Mouse (Mus musculus) heart, postnatal 10 days (tissue): ENCODE results near the gene Slc25a33. TPM values are rescaled to one million over a fixed set of nuclear protein-coding genes. Genes with fewer than 3 reads are reported as not detected.
"Not testable (repeated sequence)": the region's sequence is repeated elsewhere in the genome, so short reads cannot be mapped to it uniquely, and the experiment has no call there.

ENCODE experiments used
- DNase-seq, 2 experiments: peaks; one replicate each; pipeline ENCODE4 v3.0.0; 2021
- intact Hi-C: fragments of 180-260 bp; cut with DNase I; formaldehyde crosslinking; loops from one replicate; pipeline ENCODE4 v1.15.1; 2025
- total RNA-seq, 2 experiments: library from RNA; stranded (reverse); gene quantifications; 2 replicates each; pipeline ENCODE4 v1.2.3; 2021

Gene Slc25a33
- total RNA-seq, 2 experiments from 2014 or later = 10.3 to 19.6 TPM

DNA sequence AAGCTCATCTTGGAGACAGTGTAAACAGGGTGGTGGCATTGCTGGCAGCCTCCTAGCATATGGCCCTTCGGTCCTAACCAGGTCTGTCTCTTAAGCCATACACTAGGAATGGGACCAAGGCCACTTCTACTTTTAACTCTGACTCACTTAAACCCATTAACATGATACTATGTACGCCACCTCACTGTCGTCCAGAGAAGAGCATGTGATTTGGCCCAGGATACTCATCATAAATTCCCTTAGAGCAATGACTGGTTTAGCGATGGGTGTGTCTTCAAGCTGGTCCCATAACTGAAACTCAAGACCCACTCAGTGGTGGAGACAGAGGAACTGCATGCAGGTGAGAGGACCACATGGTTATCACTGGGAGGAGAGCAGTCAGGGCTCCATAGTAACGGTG is 8.9 kb downstream of the Slc25a33 start:
- intact Hi-C loops = no loop called here
- no peak for DNase-seq

DNA sequence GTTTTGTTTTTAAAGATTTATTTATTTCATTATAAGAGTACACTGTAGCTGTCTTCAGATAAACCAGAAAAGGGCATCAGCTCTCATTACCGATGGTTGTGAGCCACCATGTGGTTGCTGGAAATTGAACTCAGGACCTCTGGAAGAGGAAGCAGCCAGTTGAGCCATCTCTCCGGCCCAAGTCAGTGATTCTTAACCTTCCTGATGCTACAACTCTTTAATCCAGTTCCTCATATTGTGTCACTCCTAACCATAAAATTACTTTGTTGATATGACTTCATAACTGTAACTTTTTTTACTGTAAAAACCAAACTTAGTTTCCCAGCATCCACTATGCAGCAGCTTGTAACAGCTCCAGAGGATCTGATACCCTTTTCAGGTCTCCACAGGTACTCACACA is 10.7 kb downstream of the Slc25a33 start:
- intact Hi-C loops = no loop called here

GRCm38 (mm10) chr4:149759517-149759916 is 14.6 kb downstream of the Slc25a33 start:
- intact Hi-C loops = no loop called here
- DNase-seq = no peak

More for the DNA sequence above, 10.7 kb downstream of the Slc25a33 start:
- no peak for DNase-seq

DNA sequence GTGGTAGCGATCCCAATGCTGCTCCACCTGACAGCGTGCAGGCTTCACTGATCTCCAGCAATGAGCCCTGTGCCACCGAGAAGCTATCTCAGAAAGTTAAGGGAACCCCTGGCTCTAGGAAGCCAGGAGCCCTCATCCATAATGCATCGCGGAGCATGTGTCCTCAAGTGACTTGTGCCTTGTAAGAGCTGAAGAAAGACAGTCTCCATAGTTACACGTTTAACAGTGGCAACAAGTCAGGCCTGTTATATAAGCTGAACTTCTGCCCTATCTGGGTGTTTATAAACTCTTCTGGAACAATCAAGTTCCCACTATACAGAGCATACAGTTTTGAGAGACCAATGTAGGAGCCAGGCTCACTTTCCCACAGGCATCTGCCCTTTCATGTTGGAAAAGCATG is 15.7 kb downstream of the Slc25a33 start:
- intact Hi-C loops = no loop called here
- DNase-seq = peak in 1 of 2 experiments; percentile 34

DNA sequence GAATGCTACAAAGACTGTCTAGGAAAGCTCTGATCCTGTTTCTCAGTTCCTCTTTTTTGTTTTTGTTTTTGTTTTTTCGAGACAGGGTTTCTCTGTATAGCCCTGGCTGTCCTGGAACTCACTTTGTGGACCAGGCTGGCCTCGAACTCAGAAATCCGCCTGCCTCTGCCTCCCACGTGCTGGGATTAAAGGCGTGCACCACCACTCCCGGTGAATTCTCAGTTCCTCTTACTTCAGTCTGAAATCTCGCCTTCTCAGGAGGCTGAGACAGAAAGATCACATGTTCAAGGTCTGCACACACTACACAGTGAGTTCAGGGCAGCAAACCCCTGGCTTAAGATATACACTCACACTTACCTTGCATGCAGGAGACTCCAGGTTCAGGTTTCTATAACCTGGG is 17.5 kb downstream of the Slc25a33 start:
- DNase-seq, intact Hi-C loops: not testable (repeated sequence)

DNA sequence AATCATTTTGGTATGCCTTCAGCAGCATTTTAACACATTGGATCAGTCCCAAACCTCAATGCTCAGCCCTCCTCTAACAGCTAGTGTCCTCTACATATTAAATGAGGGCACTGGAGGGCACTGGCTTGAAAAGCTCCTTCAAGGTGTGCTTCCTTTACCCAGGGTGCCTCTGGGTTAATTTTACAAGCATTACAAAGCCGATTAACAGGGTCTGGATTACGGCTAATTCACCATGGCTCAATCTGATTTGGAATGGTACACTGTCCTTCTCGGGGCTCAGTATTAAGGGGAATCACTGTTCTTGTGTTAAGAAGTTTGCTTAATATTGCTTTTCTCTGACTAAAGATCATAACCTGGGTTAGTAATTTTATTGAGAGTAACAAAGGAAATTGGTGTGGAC is 21.2 kb downstream of the Slc25a33 start:
- DNase-seq = no peak
- intact Hi-C loops = loop anchor here (2.0 to 5.0 kb wide), 3 partner anchors 54 to 224 kb away; no protein-coding TSS in a partner anchor

DNA sequence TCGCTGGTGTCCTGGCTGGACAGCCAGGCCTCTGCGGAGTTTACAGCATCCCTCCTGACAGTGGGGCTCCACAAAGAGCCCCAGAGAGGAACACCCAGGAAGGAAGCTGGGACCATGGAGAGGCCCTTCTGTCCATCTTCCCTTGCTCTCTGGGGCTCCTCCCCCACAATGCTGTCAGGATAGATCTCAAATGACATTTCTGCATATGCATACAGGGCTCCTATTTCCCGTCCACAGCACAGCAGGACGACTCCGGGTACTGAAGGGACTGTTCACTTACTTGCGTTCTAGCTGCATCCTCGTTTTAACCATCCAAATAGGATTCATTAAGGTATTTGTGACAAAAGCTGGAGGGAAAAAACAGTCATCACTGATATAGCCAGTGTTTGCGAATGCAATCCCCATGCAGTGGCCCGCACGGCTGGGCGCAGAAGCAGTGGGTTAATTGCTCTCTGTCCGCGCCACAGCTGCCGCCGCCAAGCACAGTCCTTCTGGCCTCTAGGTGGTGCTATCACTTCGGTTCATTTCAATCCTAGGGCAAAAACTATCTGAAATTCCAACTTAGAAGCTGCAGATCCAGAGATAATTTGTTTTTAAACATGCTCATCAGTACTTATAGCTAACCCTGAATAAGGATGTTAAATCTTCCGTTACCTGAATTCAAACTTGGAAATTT is 21.8 kb downstream of the Slc25a33 start:
- intact Hi-C loops = loop anchor here (2.0 to 5.0 kb wide), 3 partner anchors 55 to 225 kb away; no protein-coding TSS in a partner anchor
- DNase-seq = peak; percentile 69 to 80

- intact Hi-C loops = loop anchor here (5.0 kb wide), 1 partner anchor 227 kb away; no protein-coding TSS in a partner anchor
- DNase-seq = no peak
Observed at GRCm38 (mm10) chr4:149750671-149751070, 23.4 kb downstream of the Slc25a33 start.

DNA sequence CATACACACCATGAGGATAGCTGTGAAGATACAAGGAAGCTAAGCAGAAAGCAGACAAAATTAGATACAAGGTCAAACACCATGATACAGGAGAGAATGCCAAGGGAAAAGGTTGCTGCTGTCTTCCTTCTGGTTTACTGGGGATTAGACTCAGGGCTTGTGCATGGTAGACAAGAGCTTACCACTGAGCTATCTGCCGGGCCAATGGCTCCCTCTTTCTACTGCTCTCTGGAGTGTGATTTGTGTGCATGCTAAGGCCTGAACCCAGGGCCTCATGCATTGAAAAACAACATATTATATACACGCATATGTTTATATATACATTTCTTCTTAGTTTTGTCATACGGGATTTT is 24.4 kb downstream of the Slc25a33 start:
- intact Hi-C loops = loop anchor here (5.0 kb wide), 1 partner anchor 228 kb away; no protein-coding TSS in a partner anchor
- DNase-seq = not testable (repeated sequence)

DNA sequence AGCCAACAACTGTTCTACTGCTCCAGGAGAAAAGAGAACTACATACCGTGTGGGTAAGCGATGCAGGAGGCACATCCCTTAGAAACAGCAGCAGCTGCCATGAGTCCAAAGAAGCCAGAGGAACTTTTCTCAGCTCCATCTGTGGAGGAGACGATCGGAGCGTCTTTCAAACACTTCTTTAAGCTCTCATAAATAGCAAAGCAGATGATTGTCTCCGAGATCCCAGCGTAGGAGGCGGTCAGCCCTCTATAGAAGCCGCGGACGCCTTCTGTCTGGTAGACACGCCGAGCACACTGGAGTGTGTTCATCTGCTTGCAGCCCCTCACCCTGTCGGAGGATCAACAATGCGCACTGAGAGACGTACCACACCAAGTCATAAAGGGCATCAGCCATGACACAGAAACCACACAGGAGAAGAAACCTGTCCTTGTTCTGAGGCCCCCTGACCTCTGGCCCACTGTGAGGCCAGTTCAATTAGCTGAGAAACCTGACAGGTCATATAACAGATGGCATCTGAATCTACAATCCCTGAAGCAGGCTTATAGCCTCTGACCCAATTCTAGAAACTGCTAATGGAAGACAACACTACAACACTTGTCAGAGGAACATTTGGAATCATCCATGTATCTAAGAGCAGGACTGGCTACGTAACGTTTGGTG is 24.9 kb downstream of the Slc25a33 start:
- intact Hi-C loops = no loop called here
- no peak for DNase-seq

DNA sequence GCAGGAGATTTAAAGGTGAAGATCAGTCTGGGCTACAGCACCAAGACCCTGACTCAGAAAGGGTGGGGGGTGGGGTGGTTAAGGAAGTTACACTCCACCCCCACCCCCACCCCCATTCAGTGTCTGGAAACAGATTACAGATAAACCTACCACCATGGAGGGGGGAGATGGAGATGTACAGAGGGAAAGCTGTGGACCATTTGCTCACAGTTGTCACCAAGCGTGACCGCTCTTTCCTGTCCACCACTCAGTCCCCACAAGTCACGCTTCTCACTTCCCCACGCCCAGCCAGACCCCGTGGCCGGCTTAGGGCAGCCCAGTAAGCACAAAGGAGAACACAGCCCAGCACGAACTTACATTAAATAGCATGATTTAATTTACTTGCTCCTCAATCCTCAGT is 30.0 kb downstream of the Slc25a33 start:
- intact Hi-C loops = no loop called here
- DNase-seq = no peak

DNA sequence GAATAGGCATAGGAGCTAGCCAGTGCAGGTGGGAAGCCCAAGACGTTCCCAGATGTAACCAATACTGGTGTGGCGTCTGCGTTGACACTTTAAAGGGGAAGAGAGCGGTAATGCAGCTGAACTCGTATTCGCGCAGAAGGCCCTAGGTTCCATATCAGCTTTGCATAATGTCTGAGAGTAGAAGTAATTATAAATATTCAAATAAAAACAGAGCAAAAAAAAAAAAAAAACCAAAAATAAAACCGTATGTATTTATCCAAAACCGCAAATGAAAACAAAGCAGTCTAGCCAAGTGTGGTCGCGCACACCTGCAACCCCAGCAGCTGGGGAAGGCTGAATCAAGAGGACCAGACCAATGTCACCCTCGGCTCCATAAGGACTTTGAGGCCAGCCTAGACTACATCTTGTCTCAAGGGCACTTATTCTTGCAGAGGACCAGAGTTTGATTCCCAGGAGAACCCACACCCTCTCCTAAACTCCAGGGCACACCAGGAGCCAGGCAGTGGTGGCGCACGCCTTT is 32.0 kb downstream of the Slc25a33 start:
- no peak for DNase-seq
- intact Hi-C loops = no loop called here

DNA sequence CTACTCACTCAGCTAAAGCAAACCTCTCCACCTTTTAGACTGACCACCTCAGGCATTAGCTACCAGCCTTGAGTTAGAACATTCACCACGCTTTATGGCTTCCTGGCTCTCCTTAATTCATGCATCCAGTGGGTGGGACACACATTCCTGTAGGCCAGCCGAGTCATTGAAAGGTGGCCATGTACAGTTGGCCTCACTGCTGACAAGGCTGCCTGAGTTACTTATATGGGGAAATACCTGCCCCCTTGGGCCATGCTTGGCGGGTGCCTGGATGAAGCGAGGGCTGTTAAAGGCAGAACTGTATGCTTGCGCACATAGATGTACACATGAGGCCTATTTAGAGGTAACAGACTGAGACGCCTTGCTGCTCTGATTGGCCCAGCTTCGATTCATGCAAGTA is 33.8 kb downstream of the Slc25a33 start:
- intact Hi-C loops = no loop called here
- DNase-seq = no peak

- intact Hi-C loops = loop anchor here (2.0 kb wide), 1 partner anchor 15 kb away; no protein-coding TSS in a partner anchor
- DNase-seq = no peak
Observed at GRCm38 (mm10) chr4:149739478-149739877, 34.6 kb downstream of the Slc25a33 start.

GRCm38 (mm10) chr4:149737383-149738324 is 36.4 kb downstream of the Slc25a33 start, which contains the start of gene Tmem201:
Gene Tmem201 (minus strand): TSS chr4:149738044.
- intact Hi-C loops = loop anchor here (2.0 kb wide), 1 partner anchor 13 kb away; no protein-coding TSS in a partner anchor

DNA sequence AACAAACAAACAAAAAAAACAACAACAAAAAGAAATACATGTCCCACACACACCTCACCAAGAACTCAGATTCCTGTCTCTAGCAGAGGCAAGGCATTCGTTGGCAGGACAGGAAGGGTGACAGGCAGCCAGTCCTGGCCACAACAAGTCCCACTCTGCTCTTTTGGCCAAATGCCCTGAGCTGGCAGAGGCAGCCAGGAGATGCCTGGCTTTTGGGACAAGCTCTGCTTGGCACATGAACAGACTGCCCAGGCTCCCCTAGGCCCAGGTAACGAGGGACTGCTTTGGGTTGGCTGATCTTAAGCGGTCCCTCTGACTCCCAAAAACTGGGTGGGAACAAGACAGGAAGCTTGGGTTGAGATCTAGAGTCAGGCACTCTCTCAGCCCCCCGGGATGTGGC is 37.5 kb downstream of the Slc25a33 start:
- DNase-seq = peak; percentile 89 to 92
- intact Hi-C loops = no loop called here

More at GRCm38 (mm10) chr4:149737383-149738324, 36.4 kb downstream of the Slc25a33 start, which contains the start of gene Tmem201:
- peak; percentile 95 to 96 for DNase-seq

DNA sequence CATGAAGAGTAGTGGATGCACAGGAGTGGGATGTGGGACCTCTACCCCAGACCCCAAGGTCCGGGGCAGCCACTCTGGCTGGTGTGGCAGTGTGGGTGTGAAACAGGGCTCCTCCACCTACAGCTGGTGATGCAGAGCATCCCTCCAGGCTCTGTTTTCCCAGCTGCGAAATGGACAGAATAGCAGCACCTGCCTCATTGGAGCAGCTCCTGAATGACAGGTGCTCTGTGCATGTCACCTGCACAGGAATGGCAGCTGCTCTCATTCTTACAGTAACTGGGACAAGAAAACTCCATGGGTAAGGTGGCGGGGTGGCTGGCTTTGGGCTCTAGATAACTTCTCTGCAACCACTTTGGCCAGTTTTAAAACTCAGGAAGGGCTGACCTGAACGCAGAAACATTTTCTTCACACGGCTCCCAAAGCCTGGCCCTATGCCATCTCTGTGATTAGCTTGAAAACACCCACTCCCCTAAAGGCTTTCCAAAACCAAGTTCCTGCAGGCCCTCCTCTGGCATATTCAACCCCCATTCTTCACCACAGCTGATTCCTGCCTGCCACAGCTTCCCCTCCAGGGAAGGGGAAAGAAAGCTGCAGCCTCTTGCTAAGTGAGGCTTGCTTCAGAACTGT is 38.3 kb downstream of the Slc25a33 start:
- no peak for DNase-seq
- intact Hi-C loops = no loop called here

DNA sequence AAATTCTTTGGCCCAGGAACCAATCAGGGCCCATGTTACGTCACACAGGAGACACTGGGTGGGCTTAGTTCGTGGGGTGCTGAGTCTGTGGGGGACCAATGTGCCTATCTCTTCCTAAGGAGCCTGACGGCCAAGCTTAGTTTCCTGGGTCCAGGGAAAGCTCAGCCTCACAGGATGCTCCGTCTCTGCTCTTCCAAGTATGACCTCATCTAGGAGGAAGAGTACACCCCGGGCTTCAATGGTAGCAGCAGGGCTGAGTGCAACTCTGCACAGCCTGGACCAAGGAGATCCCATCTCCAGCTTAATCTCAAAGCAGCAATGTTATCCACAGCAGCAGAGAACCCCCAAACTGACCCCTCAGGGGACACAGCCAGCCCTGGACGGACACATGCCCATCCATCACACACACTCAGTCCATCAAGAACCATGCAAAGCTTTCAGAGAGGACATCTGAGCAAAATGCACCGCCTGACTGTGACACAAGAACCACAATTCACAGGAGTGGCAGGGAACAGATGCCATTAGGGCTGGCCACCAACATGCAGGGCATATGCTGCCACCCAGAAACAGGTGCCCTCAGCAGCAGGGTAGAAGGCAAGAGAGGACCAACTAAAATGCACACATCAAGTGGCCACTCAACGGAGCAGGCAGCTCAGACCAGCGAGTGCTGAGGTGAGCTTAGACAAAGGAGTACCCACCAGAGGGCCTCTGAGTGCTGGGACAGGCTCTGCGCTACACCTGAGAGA is 39.2 kb downstream of the Slc25a33 start:
- DNase-seq = no peak
- intact Hi-C loops = no loop called here

DNA sequence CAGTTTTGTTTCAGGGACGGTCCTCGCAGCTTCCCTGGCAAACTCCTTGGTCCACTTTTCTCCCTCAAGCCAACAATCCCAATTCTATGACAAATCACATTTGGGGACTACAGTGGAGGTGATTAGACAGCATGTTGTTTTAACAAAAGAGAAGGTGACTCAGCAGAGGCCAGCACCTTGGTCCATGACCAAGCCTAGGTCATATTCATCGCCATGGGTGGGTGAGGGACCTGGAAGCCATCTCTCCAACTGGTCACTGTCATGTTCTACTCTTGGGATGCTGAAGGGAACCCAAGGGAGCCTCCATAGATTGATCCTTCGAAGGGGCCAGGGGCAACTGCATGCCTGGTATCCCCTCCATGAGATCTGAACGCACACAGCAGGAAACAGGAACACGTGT is 39.8 kb downstream of the Slc25a33 start:
- no peak for DNase-seq
- intact Hi-C loops = no loop called here
